Mouse (Mus musculus) heart, embryonic 15.5 days (tissue): ENCODE data around the gene Zfp827. TPM values are rescaled to one million over a fixed set of nuclear protein-coding genes. Genes with fewer than 3 reads are reported as not detected.

Source experiments
- ATAC-seq: fragments of 200-750 bp; cut with Nextera tagmentation; replicated peaks from 2 replicates; pipeline ENCODE4 v1.8.0; 2017; ENCODE audit warnings: low read depth, moderate TSS enrichment; ENCODE audit not compliant: insufficient number of reproducible peaks, insufficient read depth, low FRiP score
- H3K27ac ChIP-seq: fragments of 300-500 bp; sonication (generic); 2 replicates; pipeline ENCODE4 v1.5.1; 2015; ENCODE audit warnings: mild to moderate bottlenecking, inconsistent platforms
- H3K27me3 ChIP-seq: fragments of 300-500 bp; sonication (generic); 2 replicates; pipeline ENCODE4 v1.6.1; 2015; ENCODE audit warnings: inconsistent platforms
- H3K36me3 ChIP-seq: fragments of 300-500 bp; sonication (generic); 2 replicates; pipeline ENCODE4 v1.6.1; 2015; ENCODE audit warnings: mild to moderate bottlenecking, inconsistent platforms
- H3K4me1 ChIP-seq: fragments of 300-500 bp; sonication (generic); replicated peaks from 2 replicates; pipeline ENCODE4 v1.6.1; 2015; ENCODE audit warnings: inconsistent platforms
- H3K4me2 ChIP-seq: fragments of 300-500 bp; sonication (generic); 2 replicates; pipeline ENCODE4 v1.6.1; 2015; ENCODE audit warnings: inconsistent platforms, mild to moderate bottlenecking, moderate library complexity
- H3K4me3 ChIP-seq: fragments of 300-500 bp; sonication (generic); 2 replicates; pipeline ENCODE4 v1.5.1; 2015; ENCODE audit warnings: mild to moderate bottlenecking, inconsistent platforms
- H3K9ac ChIP-seq: fragments of 300-500 bp; sonication (generic); 2 replicates; pipeline ENCODE4 v1.6.1; 2015; ENCODE audit warnings: mild to moderate bottlenecking, inconsistent platforms
- H3K9me3 ChIP-seq: fragments of 300-500 bp; sonication (generic); replicated peaks from 2 replicates; pipeline ENCODE4 v1.6.1; 2016; ENCODE audit warnings: inconsistent platforms
- WGBS: fragments of 180-500 bp; shearing (Covaris S2); methylation state at CpG from one replicate; pipeline ENCODE4 v1.1.7; 2015; ENCODE audit warnings: mixed read lengths; 5-methylcytosine and 5-hydroxymethylcytosine counted together
- polyA plus RNA-seq: library from polyadenylated mRNA; unstranded; fragments of >200 nt; fragmentation: Nextera tagmentation; extraction: Ambion mirVana; gene quantifications from 2 replicates; pipeline ENCODE4 v1.2.1, GENCODE M21; 2015

Gene Zfp827
- polyA plus RNA-seq, 1 experiment from 2014 or later, result 5.4 TPM

DNA sequence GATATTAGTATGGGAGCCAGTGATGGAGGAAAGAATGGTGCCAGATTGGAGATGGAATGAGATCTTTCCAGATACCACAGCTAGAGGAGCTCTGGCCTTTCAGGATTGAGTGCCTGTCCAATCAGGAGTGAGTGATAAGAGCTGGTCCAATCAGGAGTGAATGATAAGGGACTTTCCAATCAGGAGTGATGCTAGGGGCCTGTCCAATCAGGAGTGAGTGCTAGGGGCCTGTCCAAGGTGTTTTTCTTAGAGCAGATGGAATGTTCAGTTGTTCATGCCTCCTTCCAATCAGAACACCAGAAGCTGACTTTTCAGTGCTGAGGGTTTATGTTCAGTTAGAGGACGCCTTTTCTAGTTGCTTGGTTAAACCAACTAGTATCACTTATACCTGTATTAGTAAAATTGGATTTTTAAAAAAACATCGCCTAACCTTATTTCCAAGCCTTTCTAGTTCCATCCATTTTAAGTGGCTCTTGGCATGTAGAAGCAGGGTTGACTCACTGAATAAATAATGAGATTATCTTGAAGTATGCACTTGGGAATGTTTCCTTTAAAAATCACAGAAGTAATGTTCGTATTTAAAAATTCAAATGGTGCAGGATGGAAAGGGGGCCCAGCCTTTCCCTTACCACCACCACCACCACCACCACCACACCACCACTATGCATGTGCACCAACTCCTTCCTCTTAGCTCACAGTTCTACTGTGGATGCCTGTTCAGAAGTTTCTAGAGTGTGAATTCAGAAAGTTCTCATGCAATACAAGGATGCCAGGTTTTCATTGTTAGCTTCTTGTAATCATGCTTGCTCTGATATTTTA lies 39.8 kb downstream of the Zfp827 start:
- no peak overlapping the region for H3K27ac ChIP-seq
- H3K4me2 ChIP-seq, result no peak overlapping the region
- H3K9me3 ChIP-seq, result no peaks in the 10 kb centered on the region
- H3K27me3 ChIP-seq, result no peaks in the 10 kb centered on the region
- no peak for ATAC-seq
- no peak overlapping the region for H3K9ac ChIP-seq
- H3K4me3 ChIP-seq, result no peak overlapping the region
- H3K36me3 ChIP-seq, result peaks cover 27% of the 10 kb centered on the region
- 0 out of 2 replicates have a peak, but pooled peaks cover 3% of the 10 kb centered on the region for H3K4me1 ChIP-seq
- WGBS, result 74% methylated on average over 3 of the region's 3 CpGs

DNA sequence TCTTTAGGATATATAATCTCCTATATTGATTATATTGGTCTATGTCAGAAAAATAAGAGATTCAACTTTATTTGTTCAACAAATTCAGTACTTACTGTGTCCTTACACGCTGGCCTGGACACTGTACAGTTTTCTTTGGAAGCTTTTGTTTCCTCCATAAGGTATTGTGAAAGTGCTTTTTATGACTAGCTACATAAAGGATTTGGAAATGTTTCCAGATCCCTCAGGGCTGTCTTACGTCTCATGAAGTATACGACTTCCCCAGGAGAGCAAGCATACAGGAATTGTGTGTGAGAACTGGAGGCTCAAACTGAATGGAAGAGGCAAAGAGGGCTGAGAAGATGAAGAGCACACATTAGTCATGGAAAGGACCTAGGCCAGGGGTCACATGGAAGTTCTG lies 45.1 kb downstream of the Zfp827 start:
- ATAC-seq, result no peak
- no peak overlapping the region for H3K4me3 ChIP-seq
- H3K9ac ChIP-seq, result no peak overlapping the region
- peaks cover 24% of the 10 kb centered on the region; the same call in 1 of the 2 replicates for H3K36me3 ChIP-seq
- no peak overlapping the region for H3K27ac ChIP-seq
- H3K27me3 ChIP-seq, result no peaks in the 10 kb centered on the region
- no peak overlapping the region for H3K4me2 ChIP-seq
- H3K9me3 ChIP-seq, result no peaks in the 10 kb centered on the region
- WGBS, result 81% methylated on average over 3 of the region's 3 CpGs
- 0 out of 2 replicates have a peak, but pooled peaks cover 3% of the 10 kb centered on the region for H3K4me1 ChIP-seq

DNA sequence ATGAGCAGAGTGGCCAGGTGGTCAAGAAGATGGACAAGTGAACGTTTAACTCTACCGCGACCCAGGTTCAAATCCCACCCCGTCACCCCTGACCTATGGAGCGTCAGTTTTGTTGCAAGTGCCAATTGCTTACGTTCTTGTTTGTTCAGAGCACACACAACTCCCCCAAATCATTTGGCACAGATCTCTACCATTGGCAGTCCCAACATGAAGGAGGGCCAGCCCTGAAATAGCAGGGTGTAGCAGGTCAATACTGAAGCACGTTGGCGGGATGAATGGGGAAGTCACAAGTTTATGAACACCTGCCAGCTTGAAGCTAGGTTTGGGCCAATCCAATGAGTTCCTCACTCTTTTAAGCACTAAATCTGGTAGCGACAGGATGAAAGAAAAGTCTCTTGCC lies 46.7 kb downstream of the Zfp827 start:
- no peaks in the 10 kb centered on the region for H3K9me3 ChIP-seq
- H3K27ac ChIP-seq, result no peak overlapping the region
- no peak overlapping the region for H3K9ac ChIP-seq
- WGBS, result 89% methylated on average over 9 of the region's 9 CpGs
- H3K4me2 ChIP-seq, result no peak overlapping the region
- peaks cover 8% of the 10 kb centered on the region for H3K4me1 ChIP-seq
- no peak for ATAC-seq
- H3K36me3 ChIP-seq, result peaks cover 24% of the 10 kb centered on the region; the same call in 1 of the 2 replicates
- H3K27me3 ChIP-seq, result no peaks in the 10 kb centered on the region
- no peak overlapping the region for H3K4me3 ChIP-seq

DNA sequence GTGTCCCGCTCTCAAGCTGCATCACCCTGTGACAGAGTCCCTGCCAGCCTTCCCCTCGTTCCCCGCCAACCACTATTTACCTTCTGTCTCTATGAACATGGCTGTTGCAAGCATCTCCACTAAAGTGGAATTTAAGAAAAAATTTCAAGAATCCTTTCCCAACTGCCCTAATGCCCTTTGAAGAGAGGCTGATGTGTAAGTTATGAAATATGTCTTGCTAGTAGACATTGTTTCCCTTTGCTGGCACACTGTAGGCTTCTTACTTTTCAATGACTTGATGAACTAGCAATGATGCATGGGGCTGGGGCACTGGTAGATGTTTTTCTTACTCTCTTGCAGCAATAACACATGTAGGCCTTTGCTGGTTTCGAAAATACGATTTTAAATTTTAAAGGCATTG lies 49.0 kb downstream of the Zfp827 start:
- Histone ChIP-seq H3K9me3 (no peaks in the 10 kb centered on the region), H3K4me1 (peaks cover 21% of the 10 kb centered on the region), H3K27ac (no peak overlapping the region), H3K9ac (no peak overlapping the region), H3K27me3 (no peaks in the 10 kb centered on the region), H3K4me3 (no peak overlapping the region), H3K4me2 (no peak overlapping the region), H3K36me3 (peaks cover 13% of the 10 kb centered on the region; the same call in 1 of the 2 replicates)
- WGBS, result 90% methylated on average over 5 of the region's 5 CpGs
- no peak for ATAC-seq

DNA sequence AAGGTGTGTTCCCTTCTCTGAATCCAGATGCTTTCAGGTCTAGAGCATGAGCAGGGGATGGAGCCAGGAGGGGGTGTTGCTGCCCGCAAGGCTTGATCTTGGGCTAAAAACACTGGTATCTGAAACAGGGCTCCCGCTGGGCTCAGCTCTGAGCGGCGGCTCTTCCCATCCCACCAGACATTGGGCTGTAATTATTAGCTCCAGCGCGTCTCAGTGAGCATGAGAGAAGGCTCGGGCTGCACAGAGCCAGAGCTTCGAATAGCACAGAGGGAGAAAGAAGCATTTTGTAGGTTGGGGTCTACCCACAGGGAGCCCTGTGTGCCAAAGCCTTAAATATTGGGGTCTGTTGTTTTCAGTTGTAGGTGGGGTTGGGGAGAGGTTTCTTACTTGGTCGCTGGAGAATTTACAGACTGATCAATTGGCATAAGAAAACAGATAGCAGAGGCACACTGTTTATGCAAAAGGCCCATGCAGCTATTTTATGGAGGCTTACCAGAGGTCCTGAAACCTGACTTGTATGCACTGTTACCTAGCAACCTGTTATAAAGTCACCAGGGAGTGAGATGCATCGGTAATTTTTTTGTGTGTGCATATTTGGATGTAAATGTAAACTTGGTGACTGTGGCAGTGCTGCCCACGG lies 50.4 kb downstream of the Zfp827 start:
- Histone ChIP-seq H3K9ac (no peak overlapping the region), H3K27me3 (no peaks in the 10 kb centered on the region), H3K4me1 (peaks cover 33% of the 10 kb centered on the region), H3K4me2 (no peak overlapping the region), H3K27ac (no peak overlapping the region), H3K4me3 (no peak overlapping the region), H3K9me3 (no peaks in the 10 kb centered on the region), H3K36me3 (peaks cover 8% of the 10 kb centered on the region; the same call in 1 of the 2 replicates)
- no peak for ATAC-seq
- 57% methylated on average over 11 of the region's 11 CpGs for WGBS

DNA sequence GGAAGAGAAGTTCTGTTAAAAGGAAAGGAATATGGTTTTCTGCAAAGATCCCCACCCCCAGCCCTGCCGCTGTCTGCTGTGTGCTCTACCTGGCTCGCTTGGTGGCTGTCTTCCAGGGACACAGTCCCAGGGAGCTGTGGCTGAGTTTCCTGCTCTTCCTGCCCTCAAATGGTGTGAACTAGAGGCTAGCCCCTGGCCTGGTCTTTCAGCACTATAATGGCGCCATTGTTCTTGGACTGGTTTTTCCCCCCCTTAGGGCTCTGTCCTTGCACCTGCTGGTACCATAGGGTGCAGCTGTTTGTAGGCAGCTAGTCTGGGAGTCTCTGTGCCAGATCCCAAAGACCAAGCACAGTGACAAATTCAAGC lies 50.9 kb downstream of the Zfp827 start:
- Histone ChIP-seq H3K9me3 (no peaks in the 10 kb centered on the region), H3K27me3 (no peaks in the 10 kb centered on the region), H3K36me3 (peaks cover 8% of the 10 kb centered on the region; the same call in 1 of the 2 replicates), H3K27ac (no peak overlapping the region), H3K4me3 (no peak overlapping the region), H3K4me2 (no peak overlapping the region), H3K4me1 (peaks cover 38% of the 10 kb centered on the region), H3K9ac (no peak overlapping the region)
- ATAC-seq, result no peak
- 73% methylated on average over 3 of the region's 3 CpGs for WGBS

DNA sequence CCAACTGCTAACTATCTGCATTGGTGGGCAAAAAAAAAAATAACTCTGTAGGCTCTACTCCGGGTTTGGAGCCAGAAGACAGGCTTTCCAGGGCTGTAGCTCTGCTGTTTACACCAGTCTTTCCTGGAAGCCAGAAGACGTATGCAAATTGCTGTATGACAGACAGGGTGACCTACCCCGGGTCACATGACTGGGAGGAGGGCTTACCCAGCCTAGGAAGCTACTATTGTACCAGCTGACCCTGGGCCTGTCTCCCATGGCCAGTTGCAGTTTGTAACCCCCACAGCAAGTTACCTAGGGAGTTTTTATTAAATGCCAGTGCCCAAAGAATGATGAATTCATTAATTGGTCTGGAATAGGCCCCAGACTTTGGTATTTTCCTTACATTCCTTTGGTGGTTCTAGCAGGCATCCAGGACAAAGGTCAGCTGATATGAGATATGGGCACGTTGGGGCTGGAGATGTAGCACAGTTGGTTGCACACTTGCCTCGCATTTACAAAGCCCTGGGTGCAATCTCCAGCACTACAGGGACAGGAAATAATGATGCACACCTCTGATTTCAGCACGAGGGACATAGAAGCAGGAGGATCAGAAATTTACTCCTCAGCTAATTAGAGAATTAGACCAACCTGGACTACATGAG lies 52.0 kb downstream of the Zfp827 start:
- Histone ChIP-seq H3K9me3 (no peaks in the 10 kb centered on the region), H3K4me2 (no peak overlapping the region), H3K36me3 (peaks cover 8% of the 10 kb centered on the region; the same call in 1 of the 2 replicates), H3K4me1 (peaks cover 38% of the 10 kb centered on the region), H3K9ac (no peak overlapping the region), H3K4me3 (no peak overlapping the region), H3K27ac (peak overlapping the region; percentile 53), H3K27me3 (no peaks in the 10 kb centered on the region)
- 43% methylated on average over 6 of the region's 6 CpGs for WGBS
- ATAC-seq, result no peak

DNA sequence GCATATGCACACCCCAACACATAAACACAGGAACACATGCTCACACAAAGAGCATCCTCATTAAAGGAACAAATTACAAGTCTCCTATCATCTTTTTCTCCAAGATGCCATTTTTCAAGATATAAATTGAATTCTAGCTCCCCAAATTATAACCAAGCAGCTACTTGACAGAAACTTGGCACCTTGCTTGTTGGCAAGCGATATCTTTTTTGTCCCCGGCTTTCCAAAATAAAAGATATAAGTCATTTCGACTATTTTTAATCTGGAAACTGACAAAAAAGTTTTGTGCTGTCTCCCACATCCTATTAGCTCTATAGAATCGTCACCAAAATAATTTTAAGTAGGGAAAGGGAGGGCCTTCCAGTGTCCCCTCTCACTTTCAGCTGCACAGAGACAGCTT lies 53.1 kb downstream of the Zfp827 start:
- Histone ChIP-seq H3K4me1 (peaks cover 38% of the 10 kb centered on the region), H3K27me3 (no peaks in the 10 kb centered on the region)
- WGBS, result 57% methylated on average over 4 of the region's 4 CpGs

DNA sequence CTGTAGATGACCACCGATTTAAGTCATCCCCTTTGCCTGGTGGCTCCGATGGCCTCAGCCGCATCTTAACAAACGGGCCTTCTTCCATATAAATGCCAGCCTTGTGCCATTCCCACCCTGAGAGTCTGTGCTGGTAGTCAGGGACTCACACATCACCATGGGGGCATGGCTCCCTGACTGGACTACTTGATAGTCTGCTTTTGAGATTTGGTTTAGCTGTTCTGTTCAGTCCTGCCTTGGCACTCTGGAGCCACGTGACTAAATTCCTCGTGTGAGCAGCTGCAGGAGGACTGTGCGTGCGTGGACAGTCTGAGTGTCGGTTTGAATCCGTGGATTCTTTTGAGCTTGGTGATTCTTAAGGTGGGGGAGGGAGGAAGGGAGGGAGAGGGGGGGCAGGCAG lies 53.7 kb downstream of the Zfp827 start:
- no peak overlapping the region for H3K9ac ChIP-seq
- H3K36me3 ChIP-seq, result no peaks in the 10 kb centered on the region; the same call in 1 of the 2 replicates
- 55% methylated on average over 10 of the region's 10 CpGs for WGBS
- no peaks in the 10 kb centered on the region for H3K27me3 ChIP-seq
- no peak overlapping the region for H3K4me2 ChIP-seq
- no peaks in the 10 kb centered on the region for H3K9me3 ChIP-seq
- peaks cover 38% of the 10 kb centered on the region for H3K4me1 ChIP-seq
- no peak overlapping the region for H3K4me3 ChIP-seq
- H3K27ac ChIP-seq, result no peak overlapping the region
- ATAC-seq, result 0 out of 2 replicates have a peak, but pooled peaks have one; percentile 10

More for the DNA sequence above, 53.1 kb downstream of the Zfp827 start:
- H3K4me2 ChIP-seq, result no peak overlapping the region
- H3K27ac ChIP-seq, result no peak overlapping the region
- peaks cover 4% of the 10 kb centered on the region; the same call in 1 of the 2 replicates for H3K36me3 ChIP-seq
- no peak for ATAC-seq
- H3K9ac ChIP-seq, result no peak overlapping the region
- H3K4me3 ChIP-seq, result no peak overlapping the region
- H3K9me3 ChIP-seq, result no peaks in the 10 kb centered on the region

DNA sequence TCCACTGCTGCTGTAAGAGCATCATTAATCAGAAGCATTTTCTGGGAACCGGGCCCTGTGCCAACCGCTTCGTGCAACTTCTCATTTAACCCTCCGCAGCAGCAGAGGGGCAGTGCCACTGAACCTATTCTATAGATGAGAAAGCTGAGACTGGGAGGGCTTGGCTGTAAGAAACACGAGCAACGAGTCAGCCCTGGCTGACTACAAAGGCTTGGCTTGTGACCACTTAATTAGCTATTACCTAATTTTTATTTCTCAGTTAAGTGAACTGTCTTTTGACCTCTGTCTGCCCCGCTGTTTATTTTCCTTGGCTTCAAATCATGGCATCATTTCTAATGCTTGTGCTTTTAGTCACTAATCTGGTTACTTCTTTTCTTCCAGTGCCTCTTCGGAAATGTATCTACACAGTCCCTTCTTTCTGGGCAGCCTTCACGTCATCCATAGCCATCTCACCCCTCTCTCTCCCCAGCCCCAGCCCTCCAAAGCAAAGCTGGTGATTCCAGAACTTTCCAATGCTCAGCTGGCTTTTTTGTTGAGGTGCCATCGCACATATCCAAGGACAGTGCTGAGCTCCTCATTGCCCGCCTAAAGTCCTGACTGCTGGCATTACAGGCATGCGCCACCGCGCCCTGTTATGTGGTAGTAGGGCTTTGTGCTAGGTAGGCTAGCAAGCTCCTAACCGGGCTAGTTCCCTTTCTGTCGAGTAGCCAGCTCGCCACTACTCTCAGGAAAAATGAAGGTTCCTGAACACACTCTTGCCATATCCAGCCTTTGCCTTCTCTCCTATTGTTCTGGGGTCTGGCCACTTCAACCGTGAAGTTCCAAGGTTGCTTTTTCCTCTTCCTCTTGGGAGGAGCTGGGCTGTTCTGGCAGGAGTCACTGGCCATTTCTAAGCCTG lies 55.5 kb downstream of the Zfp827 start:
- 0 out of 2 replicates have a peak, but pooled peaks have one; percentile 9 for ATAC-seq
- WGBS, result 61% methylated on average over 18 of the region's 18 CpGs
- no peak overlapping the region for H3K4me3 ChIP-seq
- no peaks in the 10 kb centered on the region for H3K27me3 ChIP-seq
- no peaks in the 10 kb centered on the region for H3K9me3 ChIP-seq
- no peak overlapping the region for H3K9ac ChIP-seq
- no peak overlapping the region for H3K4me2 ChIP-seq
- no peaks in the 10 kb centered on the region; the same call in 1 of the 2 replicates for H3K36me3 ChIP-seq
- peak overlapping the region; percentile 66 for H3K27ac ChIP-seq
- peaks cover 38% of the 10 kb centered on the region for H3K4me1 ChIP-seq
